Mouse (Mus musculus): ENCODE data around the gene Egfem1. TPM values are rescaled to one million over a fixed set of nuclear protein-coding genes. Genes with fewer than 3 reads are reported as not detected.

The Egfem1 gene
- polyA plus RNA-seq, 1 experiment from 2014 or later: 16.5 TPM

DNA sequence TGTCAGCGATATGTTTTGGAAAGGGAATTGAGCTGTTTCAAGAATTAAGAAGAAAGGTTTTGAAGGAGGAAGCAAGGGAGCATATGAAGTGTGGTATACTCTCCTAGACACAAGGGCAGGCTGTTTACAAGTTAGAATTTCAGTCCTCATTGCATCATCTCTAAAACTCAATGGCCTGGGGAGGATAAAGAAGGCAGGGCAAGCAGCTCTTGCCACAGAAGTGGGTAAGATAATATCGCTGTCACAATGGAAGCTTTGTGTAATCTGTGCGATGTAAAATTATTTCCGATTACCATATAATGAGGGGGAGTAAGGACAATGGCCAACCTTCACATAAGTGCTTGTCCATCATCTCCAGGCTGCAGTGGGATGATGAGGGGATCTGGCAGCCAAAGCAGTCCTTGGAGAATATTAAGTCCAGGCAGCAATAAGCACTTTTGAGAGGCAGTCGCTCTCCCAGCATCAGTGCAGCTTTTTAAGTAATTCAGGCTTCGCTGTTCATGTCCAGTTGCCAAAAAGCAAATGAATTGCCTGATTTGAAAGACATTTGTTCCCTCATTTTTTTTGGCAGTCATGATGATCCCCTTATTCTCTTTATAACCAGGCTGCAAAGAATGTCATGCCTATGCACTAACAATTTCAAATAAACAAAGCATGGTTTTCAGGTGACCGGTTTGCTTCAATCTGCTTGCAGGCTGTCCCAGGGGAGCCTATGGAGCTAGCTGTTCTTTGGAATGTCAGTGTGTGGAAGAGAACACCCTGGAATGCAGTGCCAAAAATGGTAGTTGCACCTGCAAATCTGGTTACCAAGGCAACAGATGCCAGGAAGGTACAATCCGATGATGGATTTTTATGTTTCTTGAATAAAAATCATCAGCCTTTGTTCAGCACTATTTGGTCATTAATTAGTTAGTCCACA is 607.8 kb downstream of the Egfem1 start:
- Histone ChIP-seq H3K4me1 (no peaks in the 10 kb centered on the region), H3K4me2 (no peak overlapping the region), H3K27me3 (no peaks in the 10 kb centered on the region), H3K36me3 (no peaks in the 10 kb centered on the region), H3K27ac (no peak overlapping the region), H3K4me3 (no peak overlapping the region), H3K9me3 (no peaks in the 10 kb centered on the region), H3K9ac (no peak overlapping the region)
- WGBS: 88% methylated on average over 8 of the region's 8 CpGs
- ATAC-seq (ENCODE audit: borderline replicate concordance, extremely low read depth, low FRiP score, low TSS enrichment): no peak

DNA sequence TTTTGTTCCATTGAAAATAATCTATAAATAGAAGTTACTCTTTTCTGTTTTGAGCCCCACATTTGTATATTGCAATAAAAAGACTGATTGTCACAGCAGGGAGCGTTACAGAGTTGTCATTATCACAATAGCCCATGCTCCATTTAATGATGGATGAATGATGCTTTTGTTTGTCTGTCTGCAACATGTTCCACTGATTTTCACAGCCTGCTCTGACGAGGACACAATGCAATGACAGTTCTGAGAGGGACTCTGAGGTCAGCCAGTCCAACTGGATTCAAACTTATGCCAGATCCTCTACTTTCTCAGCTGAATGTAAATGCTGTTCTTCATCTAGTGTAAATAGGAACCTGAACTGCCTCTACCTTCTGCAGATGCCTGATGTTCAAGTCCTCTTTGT is 619.3 kb downstream of the Egfem1 start:
- H3K27me3 ChIP-seq: no peaks in the 10 kb centered on the region
- no peak for ATAC-seq (ENCODE audit: borderline replicate concordance, extremely low read depth, low FRiP score, low TSS enrichment)
- no peak overlapping the region for H3K27ac ChIP-seq
- H3K4me3 ChIP-seq: no peak overlapping the region
- H3K4me2 ChIP-seq: no peak overlapping the region
- WGBS: 49% methylated on average over 2 of the region's 2 CpGs
- no peak overlapping the region for H3K9ac ChIP-seq
- no peaks in the 10 kb centered on the region for H3K9me3 ChIP-seq
- no peaks in the 10 kb centered on the region for H3K4me1 ChIP-seq
- H3K36me3 ChIP-seq: no peaks in the 10 kb centered on the region

DNA sequence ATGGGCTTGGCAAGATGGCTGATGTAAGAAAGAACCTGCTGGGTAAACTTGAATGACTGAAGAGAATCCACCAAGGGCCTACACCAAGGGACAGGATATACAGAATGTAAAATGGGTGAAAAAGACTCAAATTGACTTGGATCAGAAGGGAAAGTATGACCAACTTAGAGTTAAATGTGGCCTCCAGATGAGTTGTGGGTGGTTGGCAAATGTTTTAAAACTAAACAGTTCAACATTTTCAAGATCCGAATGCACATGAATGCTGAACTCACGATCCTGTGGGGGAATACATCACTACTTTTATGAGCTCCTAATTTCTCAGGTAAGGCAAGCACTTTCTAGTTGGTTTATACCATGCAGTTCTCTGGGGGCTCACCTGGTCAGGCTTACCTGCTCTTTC is 625.0 kb downstream of the Egfem1 start:
- no peaks in the 10 kb centered on the region for H3K9me3 ChIP-seq
- ATAC-seq (ENCODE audit: borderline replicate concordance, extremely low read depth, low FRiP score, low TSS enrichment): no peak
- WGBS: 88% methylated on average over 2 of the region's 2 CpGs

DNA sequence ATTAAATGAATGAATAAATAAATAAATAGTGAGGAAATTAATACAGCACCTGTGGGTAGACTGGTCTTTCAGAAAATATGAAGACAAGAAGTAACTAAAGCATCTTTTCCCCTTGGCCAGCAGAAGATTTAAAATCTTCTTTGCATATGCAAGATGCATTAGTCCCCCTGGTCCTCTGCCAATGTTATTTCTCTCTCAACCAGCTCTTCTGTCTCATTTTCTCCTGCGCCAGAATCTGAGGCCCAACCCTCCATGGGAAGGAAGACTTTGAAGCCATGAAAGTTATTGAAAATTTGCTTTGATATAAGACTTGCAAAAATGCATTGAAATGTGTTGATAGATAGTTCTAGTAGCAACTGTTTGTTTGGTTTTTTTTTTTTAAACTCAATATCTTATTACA is 625.6 kb downstream of the Egfem1 start:
- Histone ChIP-seq H3K9ac (no peak overlapping the region), H3K4me3 (no peak overlapping the region), H3K4me2 (no peak overlapping the region), H3K9me3 (no peaks in the 10 kb centered on the region), H3K4me1 (no peaks in the 10 kb centered on the region), H3K27ac (no peak overlapping the region), H3K27me3 (no peaks in the 10 kb centered on the region), H3K36me3 (no peaks in the 10 kb centered on the region)
- 70% methylated on average over 1 of the region's 1 CpGs for WGBS
- no peak for ATAC-seq (ENCODE audit: borderline replicate concordance, extremely low read depth, low FRiP score, low TSS enrichment)

More for the DNA sequence above, 625.0 kb downstream of the Egfem1 start:
- Histone ChIP-seq H3K27ac (no peak overlapping the region), H3K4me3 (no peak overlapping the region), H3K27me3 (no peaks in the 10 kb centered on the region), H3K36me3 (no peaks in the 10 kb centered on the region), H3K4me1 (no peaks in the 10 kb centered on the region), H3K9ac (no peak overlapping the region), H3K4me2 (no peak overlapping the region)

DNA sequence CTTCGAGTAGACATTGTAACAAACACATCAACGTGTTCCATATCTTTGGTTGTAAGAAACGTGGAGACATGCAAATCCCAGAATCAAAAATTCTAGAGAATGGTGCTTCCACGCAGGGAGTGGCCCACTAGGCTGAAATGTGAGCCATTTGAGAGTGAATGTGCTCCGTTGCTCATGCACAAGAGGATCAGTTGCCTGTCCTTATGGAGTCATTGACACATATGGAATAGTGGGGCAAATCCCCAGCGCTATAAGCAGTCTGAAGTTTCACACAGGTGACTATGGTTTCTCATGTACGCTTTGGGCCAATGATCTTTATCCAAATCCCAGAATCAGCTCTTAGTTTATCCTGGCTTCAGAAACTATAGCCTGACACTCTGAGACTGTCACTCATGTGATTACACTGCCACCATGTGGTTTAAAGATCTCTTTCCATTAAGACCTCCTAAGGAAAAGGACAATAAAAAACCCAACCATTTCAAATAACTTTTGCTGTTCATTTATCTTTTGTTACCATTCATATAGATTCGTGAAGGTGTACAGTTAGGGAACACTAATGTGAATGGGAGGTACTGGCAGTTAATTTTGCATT is 644.6 kb downstream of the Egfem1 start:
- no peak overlapping the region for H3K4me3 ChIP-seq
- ATAC-seq (ENCODE audit: borderline replicate concordance, extremely low read depth, low FRiP score, low TSS enrichment): no peak; the same call in 1 of the 2 replicates
- no peak overlapping the region for H3K27ac ChIP-seq
- H3K36me3 ChIP-seq: no peaks in the 10 kb centered on the region
- H3K4me1 ChIP-seq: no peaks in the 10 kb centered on the region
- H3K9ac ChIP-seq: no peak overlapping the region
- no peaks in the 10 kb centered on the region for H3K9me3 ChIP-seq
- WGBS: 56% methylated on average over 8 of the region's 8 CpGs
- H3K27me3 ChIP-seq: no peaks in the 10 kb centered on the region
- no peak overlapping the region for H3K4me2 ChIP-seq

DNA sequence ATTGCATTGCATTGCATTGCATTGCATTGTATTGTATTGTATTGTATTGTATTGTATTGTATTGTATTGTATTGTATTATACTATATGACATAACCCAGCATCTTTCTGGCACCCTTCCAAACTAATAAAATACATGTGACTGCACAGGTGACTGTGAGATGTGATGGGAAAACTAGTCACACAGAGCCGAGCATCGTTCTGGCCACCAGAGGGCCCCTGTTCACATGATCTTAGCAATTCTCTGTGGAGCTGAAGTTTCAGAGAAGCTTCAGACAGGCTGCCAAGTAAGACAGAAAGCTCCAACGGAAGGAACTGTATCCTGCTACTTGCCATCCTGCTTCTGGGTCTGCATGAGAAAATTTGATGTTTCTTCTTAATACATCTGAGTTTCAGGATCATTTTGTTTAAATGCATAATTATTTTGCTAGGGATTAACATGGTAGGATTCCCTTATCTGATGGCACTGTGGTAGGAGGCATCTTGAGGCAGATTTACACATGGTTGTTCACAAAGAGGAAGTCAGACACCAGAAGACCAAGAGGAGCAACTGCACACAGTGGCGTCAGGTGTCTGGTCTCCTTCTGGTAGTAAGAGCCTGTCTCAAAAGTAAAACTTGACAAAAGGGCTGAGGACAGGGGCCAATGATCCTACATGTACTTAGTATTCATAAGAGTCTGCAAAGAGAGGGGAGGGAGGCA is 648.4 kb downstream of the Egfem1 start:
- Histone ChIP-seq H3K27ac (no peak overlapping the region), H3K27me3 (no peaks in the 10 kb centered on the region), H3K9ac (no peak overlapping the region), H3K36me3 (no peaks in the 10 kb centered on the region), H3K4me1 (no peaks in the 10 kb centered on the region), H3K4me3 (no peak overlapping the region), H3K4me2 (no peak overlapping the region), H3K9me3 (no peaks in the 10 kb centered on the region)
- 15% methylated on average over 4 of the region's 4 CpGs for WGBS
- ATAC-seq (ENCODE audit: borderline replicate concordance, extremely low read depth, low FRiP score, low TSS enrichment): no peak

DNA sequence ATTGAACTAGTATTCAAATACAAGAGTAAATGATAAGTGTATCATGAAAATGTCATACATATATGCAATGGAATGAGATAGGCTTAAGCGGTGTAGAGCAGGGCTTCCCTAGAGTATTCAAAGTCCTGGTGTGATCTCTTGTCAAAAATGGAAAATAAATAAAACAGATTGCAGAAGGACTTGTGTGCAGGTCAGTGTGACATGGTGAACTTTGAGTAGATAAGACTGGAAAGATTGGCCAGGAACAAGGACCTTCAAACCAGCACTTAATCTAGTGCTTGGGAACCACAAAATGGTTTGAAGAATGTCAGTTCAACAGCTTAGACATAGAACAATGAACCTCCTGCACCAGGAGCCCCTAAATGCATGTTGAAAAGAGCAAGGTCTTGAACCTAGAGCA is 649.7 kb downstream of the Egfem1 start:
- Histone ChIP-seq H3K4me3 (no peak overlapping the region), H3K9ac (no peak overlapping the region), H3K4me2 (no peak overlapping the region), H3K27me3 (no peaks in the 10 kb centered on the region), H3K27ac (no peak overlapping the region), H3K9me3 (no peaks in the 10 kb centered on the region), H3K36me3 (no peaks in the 10 kb centered on the region), H3K4me1 (no peaks in the 10 kb centered on the region)
- WGBS: 84% methylated on average over 1 of the region's 1 CpGs
- no peak for ATAC-seq (ENCODE audit: borderline replicate concordance, extremely low read depth, low FRiP score, low TSS enrichment)

DNA sequence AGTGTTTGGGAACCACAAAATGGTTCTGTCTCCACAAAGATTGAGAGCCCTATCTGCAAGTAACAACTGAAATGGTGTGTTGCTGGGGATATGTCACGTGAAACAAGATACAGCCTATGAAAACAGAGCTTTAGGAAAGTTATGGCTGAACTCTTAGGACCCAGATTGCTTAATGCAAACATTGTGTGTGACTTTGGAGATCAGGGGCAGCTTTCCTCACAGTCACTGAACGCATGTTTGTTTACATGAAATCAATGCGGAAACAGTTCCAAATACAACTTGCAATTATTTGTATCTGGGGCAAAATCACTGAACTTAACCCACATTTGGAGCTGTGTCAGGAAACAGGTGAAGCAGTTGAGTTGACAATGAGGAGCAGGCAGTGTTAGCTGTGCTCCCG is 650.8 kb downstream of the Egfem1 start:
- 41% methylated on average over 4 of the region's 4 CpGs for WGBS
- no peak overlapping the region for H3K27ac ChIP-seq
- ATAC-seq (ENCODE audit: borderline replicate concordance, extremely low read depth, low FRiP score, low TSS enrichment): no peak
- no peaks in the 10 kb centered on the region for H3K4me1 ChIP-seq
- no peaks in the 10 kb centered on the region for H3K9me3 ChIP-seq
- H3K9ac ChIP-seq: no peak overlapping the region
- H3K36me3 ChIP-seq: no peaks in the 10 kb centered on the region
- no peak overlapping the region for H3K4me3 ChIP-seq
- no peaks in the 10 kb centered on the region for H3K27me3 ChIP-seq
- no peak overlapping the region for H3K4me2 ChIP-seq

DNA sequence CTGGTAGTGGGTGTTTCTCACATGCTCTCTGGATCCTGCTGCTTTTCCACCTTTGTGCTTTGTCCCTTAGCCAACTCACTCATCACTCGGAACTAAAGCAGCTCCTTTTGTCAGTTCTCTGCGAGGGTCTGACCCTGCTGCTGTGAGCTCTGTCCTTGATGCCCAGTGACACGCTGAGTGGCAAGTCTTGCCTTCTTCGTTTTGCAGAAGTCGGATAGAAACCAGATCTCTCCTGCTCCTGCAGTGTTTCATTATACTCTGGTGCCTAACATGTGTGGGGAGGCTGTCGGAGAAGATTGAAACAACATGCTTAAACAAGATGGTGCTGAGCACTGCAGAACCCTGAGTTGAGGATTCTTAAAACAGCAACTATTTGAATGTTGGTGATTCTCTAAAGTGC is 652.4 kb downstream of the Egfem1 start:
- no peaks in the 10 kb centered on the region for H3K36me3 ChIP-seq
- no peaks in the 10 kb centered on the region for H3K27me3 ChIP-seq
- H3K9ac ChIP-seq: no peak overlapping the region
- no peak overlapping the region for H3K4me3 ChIP-seq
- no peak overlapping the region for H3K27ac ChIP-seq
- H3K4me1 ChIP-seq: no peaks in the 10 kb centered on the region
- H3K9me3 ChIP-seq: no peaks in the 10 kb centered on the region
- no peak for ATAC-seq (ENCODE audit: borderline replicate concordance, extremely low read depth, low FRiP score, low TSS enrichment)
- WGBS: 53% methylated on average over 6 of the region's 6 CpGs
- no peak overlapping the region for H3K4me2 ChIP-seq

DNA sequence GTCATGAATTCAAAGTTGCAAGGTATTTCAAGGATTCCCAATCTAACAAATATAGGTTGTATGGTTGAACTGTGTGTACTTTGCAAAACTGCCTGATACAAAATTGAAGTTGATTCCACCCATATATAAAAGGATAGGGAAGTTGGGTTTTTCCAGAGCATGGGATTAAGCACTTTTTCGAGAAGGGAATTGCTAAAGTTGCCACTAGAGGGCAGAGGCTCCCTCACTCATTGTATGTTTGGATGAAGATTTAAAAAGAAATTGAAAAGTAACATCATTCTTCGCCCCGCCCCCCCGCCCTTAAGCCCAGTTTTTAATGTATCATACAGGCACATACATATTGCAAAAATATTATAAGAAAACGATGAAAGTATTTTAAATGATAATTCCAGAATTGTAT is 657.5 kb downstream of the Egfem1 start:
- Histone ChIP-seq H3K36me3 (no peaks in the 10 kb centered on the region), H3K4me1 (no peaks in the 10 kb centered on the region), H3K4me3 (no peak overlapping the region), H3K9ac (no peak overlapping the region), H3K27ac (no peak overlapping the region), H3K27me3 (no peaks in the 10 kb centered on the region), H3K4me2 (no peak overlapping the region), H3K9me3 (no peaks in the 10 kb centered on the region)
- no peak for ATAC-seq (ENCODE audit: borderline replicate concordance, extremely low read depth, low FRiP score, low TSS enrichment)
- 20% methylated on average over 5 of the region's 5 CpGs for WGBS
